Mouse (Mus musculus) mouse embryonic stem cell (cell line): ENCODE results near the gene Nol10.

Experiments
- in situ Hi-C, 2 experiments: fragments of 300-500 bp; cut with MboI; formaldehyde crosslinking; loops; 1 replicate in 1 of 2; 3 replicates in 1 of 2; pipeline ENCODE4 v1.14.3; 2019 to 2020; ENCODE audit warnings: low sequenced_read_pairs in 2 of 2, low pct_unique_long_range_greater_than_20kb in 1 of 2, mixed read lengths in 1 of 2; ENCODE audit not compliant: unreplicated experiment in 1 of 2

Nol10 gene

DNA sequence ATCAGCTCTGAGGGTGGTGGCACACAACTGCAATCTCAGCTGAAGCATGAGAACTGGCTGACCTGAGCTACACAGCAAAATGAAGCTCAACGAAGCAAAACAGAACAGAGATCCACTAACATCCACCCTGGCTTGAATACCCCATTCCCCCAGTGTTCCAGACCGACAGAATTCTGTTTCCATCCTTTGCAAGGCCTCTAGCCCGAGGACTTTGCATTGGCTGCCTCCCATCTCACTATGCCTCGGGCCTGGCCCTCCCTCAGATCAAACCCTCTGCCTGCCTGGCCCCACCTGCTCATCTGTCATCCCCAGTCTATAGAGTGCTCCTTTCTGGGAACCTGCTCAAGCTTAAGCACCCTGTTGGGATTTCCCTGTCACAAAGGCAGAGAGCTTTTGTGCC is 126.4 kb downstream of the Nol10 start:
- in situ Hi-C loops, result no loop called here

DNA sequence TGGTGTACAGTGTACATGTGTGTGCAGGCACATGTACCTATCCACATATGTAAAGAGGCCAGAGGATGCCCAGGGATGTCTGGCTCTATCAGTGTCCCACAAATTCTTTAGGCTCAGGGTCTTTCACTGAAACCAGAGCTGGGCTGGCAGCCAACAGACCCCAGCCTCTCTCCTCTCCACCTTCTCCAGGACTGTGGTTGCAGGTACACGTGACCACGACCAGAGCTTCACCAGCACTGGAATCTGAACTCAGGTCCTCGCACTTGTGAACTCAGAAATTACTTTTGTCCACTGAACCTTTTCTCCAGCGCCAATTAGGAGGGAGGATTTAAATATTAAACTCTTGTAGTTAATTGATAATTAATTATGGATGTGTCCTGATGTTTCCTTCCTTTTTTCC is 126.9 kb downstream of the Nol10 start:
- in situ Hi-C loops, result no loop called here

DNA sequence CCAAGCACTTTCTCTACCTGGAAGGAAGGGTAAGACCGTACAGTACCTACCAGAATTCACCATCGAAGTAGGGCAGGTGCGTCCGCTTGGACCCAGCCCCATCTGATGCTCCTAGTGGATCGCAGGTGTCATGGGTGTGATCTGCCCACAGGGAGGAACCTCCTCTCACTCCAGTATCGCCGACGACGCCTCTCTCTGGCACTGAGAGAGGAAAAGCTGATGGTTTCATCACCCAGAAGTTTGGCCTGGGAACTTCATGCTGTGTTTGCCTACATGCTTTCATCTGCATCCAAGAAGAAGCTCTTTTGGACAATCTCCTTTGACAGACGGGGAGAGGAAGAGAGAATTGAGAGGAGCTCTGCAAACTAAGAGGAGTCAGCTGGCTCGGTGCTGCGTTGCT is 129.9 kb downstream of the Nol10 start:
- in situ Hi-C loops, result no loop called here

DNA sequence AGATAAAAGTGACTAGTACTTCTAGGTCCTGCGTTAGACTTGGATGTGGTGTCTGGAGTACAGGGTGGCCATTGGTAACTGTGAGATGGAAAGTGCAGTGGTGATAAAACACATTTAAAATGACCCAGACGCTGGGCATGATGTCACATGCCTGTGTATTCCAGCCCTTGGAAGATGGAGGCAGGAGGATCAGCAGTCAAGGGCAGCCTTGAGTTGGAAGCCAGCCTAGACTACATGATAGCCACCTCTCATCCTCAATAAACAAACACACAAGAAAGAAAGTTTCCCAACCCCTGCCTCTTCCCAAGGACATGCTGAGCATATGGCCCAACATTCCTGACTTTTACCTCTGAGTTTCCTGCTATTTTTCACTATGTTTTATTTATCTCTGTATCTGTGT is 130.6 kb downstream of the Nol10 start:
- in situ Hi-C loops, result no loop called here
